Mouse (Mus musculus) E14TG2a.4 (cell line): ENCODE measurements around the gene Tmem132b.

Experiments
- CTCF ChIP-seq: conservative IDR thresholded peaks from 2 replicates; pipeline ENCODE4 v1.5.1; 2014; ENCODE audit warnings: low read length
- NANOG ChIP-seq: IDR thresholded peaks from 2 replicates; pipeline ENCODE4 v1.6.1; 2014; ENCODE audit warnings: borderline replicate concordance, low read length, mixed read lengths
- POU5F1 ChIP-seq: IDR thresholded peaks from 2 replicates; pipeline ENCODE4 v1.6.1; 2014; ENCODE audit warnings: low read length, borderline replicate concordance

DNA sequence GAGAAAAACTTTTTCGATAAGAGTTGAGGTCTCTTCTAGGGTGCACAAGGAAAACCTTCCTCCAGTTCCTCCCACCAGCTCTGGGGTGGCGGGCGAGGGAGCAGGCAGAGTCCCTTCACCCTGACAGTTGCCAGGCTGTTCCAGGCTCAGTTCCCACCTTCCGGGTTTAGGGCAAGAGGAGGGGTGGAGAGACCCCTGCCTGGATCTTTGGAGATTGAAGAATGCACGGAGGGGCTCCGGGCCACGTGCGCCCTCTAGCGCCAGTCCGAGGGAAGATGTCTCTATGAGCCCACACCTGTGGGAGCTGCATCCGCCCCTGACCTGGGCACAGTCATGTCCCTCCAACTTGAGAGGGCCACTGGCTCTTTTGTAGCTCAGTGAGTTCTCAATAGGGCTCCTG is 268.5 kb downstream of the Tmem132b start:
- TF ChIP-seq CTCF (peak; percentile 65), NANOG (no peak), POU5F1 (no peak)
